Mouse (Mus musculus): ENCODE results near the gene Myef2. TPM values are rescaled to one million over a fixed set of nuclear protein-coding genes. Genes with fewer than 3 reads are reported as not detected.
"Not testable (repeated sequence)": the region's sequence is repeated elsewhere in the genome, so short reads cannot be mapped to it uniquely, and the experiment has no call there.

The Myef2 gene
- polyA plus RNA-seq (2012; rRNA removed), result 88.2 and 97.5 TPM in 2 replicates

- peak in 1 of 2 experiments; percentile 75 for DNase-seq (ENCODE audit: extremely low spot score in 1 of 2, low spot score in 1 of 2)
These were observed at the start of gene Myef2 for GRCm38 (mm10) chr2:125123477-125123852. Gene Myef2, minus strand, starts transcription at chr2:125123661.

- no peak for DNase-seq (ENCODE audit: extremely low spot score in 1 of 2, low spot score in 1 of 2)
These were observed 38.6 kb upstream of the Myef2 start for GRCm38 (mm10) chr2:125162012-125162470.

- no peak for DNase-seq (ENCODE audit: extremely low spot score in 1 of 2, low spot score in 1 of 2)
These were observed 32.0 kb upstream of the Myef2 start for GRCm38 (mm10) chr2:125155504-125155903.

GRCm38 (mm10) chr2:125154294-125154693, 30.8 kb upstream of the Myef2 start:
- no peak for DNase-seq (ENCODE audit: extremely low spot score in 1 of 2, low spot score in 1 of 2)

GRCm38 (mm10) chr2:125152388-125152787, 28.9 kb upstream of the Myef2 start, which contains the start of gene Slc12a1:
Gene Slc12a1, plus strand, starts transcription at chr2:125152505.
- no peak for DNase-seq (ENCODE audit: extremely low spot score in 1 of 2, low spot score in 1 of 2)

- no peak for DNase-seq (ENCODE audit: extremely low spot score in 1 of 2, low spot score in 1 of 2)
These were observed 18.9 kb upstream of the Myef2 start for GRCm38 (mm10) chr2:125142336-125142735.

- no peak for DNase-seq (ENCODE audit: extremely low spot score in 1 of 2, low spot score in 1 of 2)
These were observed 13.4 kb upstream of the Myef2 start for GRCm38 (mm10) chr2:125136846-125137245.

GRCm38 (mm10) chr2:125135903-125136811, 12.7 kb upstream of the Myef2 start, which contains the start of gene Ctxn2:
Gene Ctxn2, plus strand, starts transcription at chr2:125136692.
- peak; percentile 28 to 52 for DNase-seq (ENCODE audit: extremely low spot score in 1 of 2, low spot score in 1 of 2)

- DNase-seq (ENCODE audit: extremely low spot score in 1 of 2, low spot score in 1 of 2), result no peak
These were observed 10.7 kb upstream of the Myef2 start for GRCm38 (mm10) chr2:125134113-125134512.

- no peak for DNase-seq (ENCODE audit: extremely low spot score in 1 of 2, low spot score in 1 of 2)
These were observed 3.3 kb upstream of the Myef2 start for GRCm38 (mm10) chr2:125126792-125127191.

- DNase-seq (ENCODE audit: extremely low spot score in 1 of 2, low spot score in 1 of 2), result no peak
These were observed 2.4 kb upstream of the Myef2 start for GRCm38 (mm10) chr2:125125824-125126223.

GRCm38 (mm10) chr2:125122624-125123476, 611 bp downstream of the Myef2 start:
- peak in 1 of 2 experiments; percentile 58 for DNase-seq (ENCODE audit: extremely low spot score in 1 of 2, low spot score in 1 of 2)

- DNase-seq (ENCODE audit: extremely low spot score in 1 of 2, low spot score in 1 of 2), result peak in 1 of 2 experiments; percentile 19
These were observed 1.2 kb downstream of the Myef2 start for GRCm38 (mm10) chr2:125122288-125122623.

GRCm38 (mm10) chr2:125119381-125120110, 3.9 kb downstream of the Myef2 start:
- DNase-seq (ENCODE audit: extremely low spot score in 1 of 2, low spot score in 1 of 2), result peak in 1 of 2 experiments; percentile 62

- not testable (repeated sequence) for DNase-seq (ENCODE audit: extremely low spot score in 1 of 2, low spot score in 1 of 2)
These were observed 16.9 kb downstream of the Myef2 start for GRCm38 (mm10) chr2:125106536-125106935.

GRCm38 (mm10) chr2:125104491-125104890, 19.0 kb downstream of the Myef2 start:
- not testable (repeated sequence) for DNase-seq (ENCODE audit: extremely low spot score in 1 of 2, low spot score in 1 of 2)

- not testable (repeated sequence) for DNase-seq (ENCODE audit: extremely low spot score in 1 of 2, low spot score in 1 of 2)
These were observed 31.3 kb downstream of the Myef2 start for GRCm38 (mm10) chr2:125092123-125092522.

- DNase-seq (ENCODE audit: extremely low spot score in 1 of 2, low spot score in 1 of 2), result no peak
These were observed 34.7 kb downstream of the Myef2 start for GRCm38 (mm10) chr2:125088757-125089156.

GRCm38 (mm10) chr2:125083879-125084278, 39.6 kb downstream of the Myef2 start:
- no peak for DNase-seq (ENCODE audit: extremely low spot score in 1 of 2, low spot score in 1 of 2)

- no peak for DNase-seq (ENCODE audit: extremely low spot score in 1 of 2, low spot score in 1 of 2)
These were observed 50.2 kb downstream of the Myef2 start for GRCm38 (mm10) chr2:125073056-125073780.
